Mouse (Mus musculus) spleen, adult 2 months (tissue): ENCODE measurements around the gene Zbtb7a.

Experiments used
- CTCF ChIP-seq: fragments of 200-500 bp; IDR thresholded peaks from 2 replicates; pipeline ENCODE4 v1.5.1; 2011; ENCODE audit warnings: mild to moderate bottlenecking, inconsistent platforms; ENCODE audit not compliant: insufficient read depth, insufficient read length, insufficient replicate concordance; ENCODE audit errors: extremely low read depth
- POLR2A ChIP-seq: fragments of 200-500 bp; IDR thresholded peaks from 2 replicates; pipeline ENCODE4 v1.6.1; 2011; ENCODE audit warnings: low read depth, low read length, inconsistent platforms

DNA sequence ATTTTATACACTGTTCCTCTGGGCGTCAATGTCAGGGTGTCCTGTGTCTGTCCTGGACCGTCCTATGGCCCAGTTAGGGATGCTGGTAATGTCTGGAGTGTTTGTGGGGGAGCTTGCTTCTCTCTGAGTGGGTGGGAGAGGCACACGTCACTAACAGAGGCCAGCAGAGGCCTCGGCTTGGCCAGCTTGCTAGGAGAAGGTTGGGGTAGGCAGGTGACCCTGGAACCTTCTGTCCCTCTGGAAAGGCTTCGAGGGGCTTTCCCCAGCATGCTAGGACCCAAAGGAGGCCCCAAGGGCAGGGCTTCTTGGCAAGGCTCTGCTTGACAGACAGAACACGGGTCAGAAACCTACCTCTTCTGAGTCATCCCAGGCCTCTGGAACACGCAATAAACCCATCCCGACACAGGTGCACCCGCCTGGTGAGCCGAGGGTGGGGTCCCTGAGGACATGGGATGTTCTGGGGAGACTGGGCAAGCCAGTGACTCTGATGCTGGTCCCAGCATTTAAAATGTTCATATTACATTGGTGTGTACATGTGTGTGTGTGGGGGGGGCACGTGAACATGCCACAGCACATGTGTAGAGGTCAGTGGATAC is 61.5 kb downstream of the Zbtb7a start:
- no peak for TF ChIP-seq POLR2A
- no peak for TF ChIP-seq CTCF
